Mouse (Mus musculus) gastrocnemius, postnatal 10 days (tissue): ENCODE results near the gene Hist1h2ag. TPM values are rescaled to one million over a fixed set of nuclear protein-coding genes. Genes with fewer than 3 reads are reported as not detected.

ENCODE experiments used
- microRNA-seq, 2 experiments: library from miRNA; unstranded; fragments of <30 nt; microRNA quantifications; one replicate each; pipeline ENCODE4 v1.2.0; 2021
- total RNA-seq, 2 experiments: library from RNA; stranded (reverse); gene quantifications; 2 replicates each; pipeline ENCODE4 v1.2.3; 2021

Gene Hist1h2ag
- total RNA-seq, 2 experiments from 2014 or later, result 133 to 135 TPM

Small RNA genes lying within 50 kb of the gene (microRNA-seq; reads per million reads assigned to microRNA genes)
- gene Gm26300, result 0 reads per million in 2 experiments
- 0 reads per million in 2 experiments for gene Gm44390
- 0 reads per million in 2 experiments for gene Gm44486

Other genes with a start within 250 kb of the Hist1h2ag start
- 100 to 1,000 TPM; 140 to 150 TPM for gene Hist1h2bq, start 232.7 kb downstream of the Hist1h2ag start, total RNA-seq
- 100 to 1,000 TPM; 240 to 250 TPM for gene Hist1h2ao, start 232.5 kb downstream of the Hist1h2ag start, total RNA-seq
- gene Hist1h4m, start 231.2 kb downstream of the Hist1h2ag start, total RNA-seq, result 100 to 1,000 TPM; 345 to 353 TPM
- gene Hist1h4n, start 210.7 kb downstream of the Hist1h2ag start, total RNA-seq, result 10 to 100 TPM; 17.9 to 46.6 TPM
- 100 to 1,000 TPM in 1 of 2 experiments, 10 to 100 TPM in 1; 86.5 to 153 TPM for gene Hist1h2ap, start 209.4 kb downstream of the Hist1h2ag start, total RNA-seq
- gene Hist1h2br, start 209.2 kb downstream of the Hist1h2ag start, total RNA-seq, result 100 to 1,000 TPM; 139 to 146 TPM
- gene Zfp184, start 97.8 kb downstream of the Hist1h2ag start, total RNA-seq, result 1 to 10 TPM in 1 of 2 experiments, under 1 TPM in 1; 0.73 to 1.2 TPM
- gene Pom121l2, start 61.8 kb downstream of the Hist1h2ag start, total RNA-seq, result not detected
- gene Prss16, start 33.2 kb downstream of the Hist1h2ag start, total RNA-seq, result not detected
- gene Hist1h2ah, start 7.4 kb downstream of the Hist1h2ag start, total RNA-seq, result 100 to 1,000 TPM; 171 to 199 TPM
- gene Hist1h2bk, start 7.1 kb downstream of the Hist1h2ag start, total RNA-seq, result 100 to 1,000 TPM; 209 to 249 TPM
- 10 to 100 TPM; 77.9 to 89.2 TPM for gene Hist1h4i, start 1.6 kb downstream of the Hist1h2ag start, total RNA-seq
- gene Hist1h2bj, start 270 bp upstream of the Hist1h2ag start, total RNA-seq, result 100 to 1,000 TPM; 117 to 122 TPM
- not detected for gene Vmn1r188, start 41.5 kb upstream of the Hist1h2ag start, total RNA-seq
- gene Vmn1r189, start 62.9 kb upstream of the Hist1h2ag start, total RNA-seq, result not detected
- not detected for gene Vmn1r191, start 141.0 kb upstream of the Hist1h2ag start, total RNA-seq
- not detected for gene Vmn1r192, start 148.2 kb upstream of the Hist1h2ag start, total RNA-seq
- gene Vmn1r193, start 180.2 kb upstream of the Hist1h2ag start, total RNA-seq, result not detected
- not detected for gene Vmn1r194, start 201.3 kb upstream of the Hist1h2ag start, total RNA-seq
- gene Vmn1r195, start 227.6 kb upstream of the Hist1h2ag start, total RNA-seq, result not detected
- not detected for gene Vmn1r196, start 247.0 kb upstream of the Hist1h2ag start, total RNA-seq